Mouse (Mus musculus) embryo, embryonic 9.5 days (tissue): ENCODE data around the gene Prkab1.
A peak's percentile ranks its signal among the peaks of the same experiment; 100 is the strongest.

ENCODE experiments used
- DNase-seq: peaks from one replicate; pipeline ENCODE4 v3.0.0-alpha.2; 2017; ENCODE audit errors: extremely low spot score

Gene Prkab1

GRCm38 (mm10) chr5:116024327-116024739 is at the start of gene Prkab1:
Gene Prkab1, minus strand, starts transcription at chr5:116024508.
- peak; percentile 96 for DNase-seq

- DNase-seq: no peak
Measured at GRCm38 (mm10) chr5:116069618-116070017, 45.3 kb upstream of the Prkab1 start.

- DNase-seq: no peak
Measured at GRCm38 (mm10) chr5:116052826-116053225, 28.5 kb upstream of the Prkab1 start.

GRCm38 (mm10) chr5:116052171-116052570 is 27.9 kb upstream of the Prkab1 start:
- no peak for DNase-seq

- DNase-seq: no peak
Measured at GRCm38 (mm10) chr5:116049821-116050220, 25.5 kb upstream of the Prkab1 start.

- DNase-seq: no peak
Measured at GRCm38 (mm10) chr5:116048321-116048720, 24.0 kb upstream of the Prkab1 start.

GRCm38 (mm10) chr5:116046246-116046645 is 21.9 kb upstream of the Prkab1 start:
- no peak for DNase-seq

- no peak for DNase-seq
Measured at GRCm38 (mm10) chr5:116045581-116045980, 21.3 kb upstream of the Prkab1 start.

- no peak for DNase-seq
Measured at GRCm38 (mm10) chr5:116042241-116042640, 17.9 kb upstream of the Prkab1 start.

GRCm38 (mm10) chr5:116039706-116040105 is 15.4 kb upstream of the Prkab1 start:
- no peak for DNase-seq

GRCm38 (mm10) chr5:116037731-116038130 is 13.4 kb upstream of the Prkab1 start:
- DNase-seq: no peak

- no peak for DNase-seq
Measured at GRCm38 (mm10) chr5:116036465-116036864, 12.2 kb upstream of the Prkab1 start.

GRCm38 (mm10) chr5:116031190-116031577 is 6.9 kb upstream of the Prkab1 start:
- peak; percentile 70 for DNase-seq

GRCm38 (mm10) chr5:116030566-116031189 is 6.4 kb upstream of the Prkab1 start:
- no peak for DNase-seq

GRCm38 (mm10) chr5:116029071-116029470 is 4.8 kb upstream of the Prkab1 start:
- DNase-seq: no peak

- no peak for DNase-seq
Measured at GRCm38 (mm10) chr5:116026561-116026960, 2.3 kb upstream of the Prkab1 start.

GRCm38 (mm10) chr5:116026107-116026506 is 1.8 kb upstream of the Prkab1 start:
- no peak for DNase-seq

- no peak for DNase-seq
Measured at GRCm38 (mm10) chr5:116023821-116024284, 455 bp downstream of the Prkab1 start.

GRCm38 (mm10) chr5:116023251-116023661 is 1.1 kb downstream of the Prkab1 start:
- DNase-seq: no peak

GRCm38 (mm10) chr5:116022658-116023200 is 1.6 kb downstream of the Prkab1 start:
- no peak for DNase-seq

GRCm38 (mm10) chr5:116022131-116022530 is 2.2 kb downstream of the Prkab1 start:
- DNase-seq: no peak

GRCm38 (mm10) chr5:116021552-116021951 is 2.8 kb downstream of the Prkab1 start:
- DNase-seq: no peak

GRCm38 (mm10) chr5:116019371-116019770 is 4.9 kb downstream of the Prkab1 start:
- DNase-seq: no peak

- no peak for DNase-seq
Measured at GRCm38 (mm10) chr5:116018784-116019183, 5.5 kb downstream of the Prkab1 start.
